Mouse (Mus musculus) embryonic facial prominence, embryonic 15.5 days (tissue): ENCODE data around the gene Adamts2. TPM values are rescaled to one million over a fixed set of nuclear protein-coding genes. Genes with fewer than 3 reads are reported as not detected.

ENCODE experiments used
- ATAC-seq: fragments of 200-750 bp; cut with Nextera tagmentation; 2 replicates; pipeline ENCODE4 v1.8.0; 2017; ENCODE audit warnings: low read depth, moderate TSS enrichment; ENCODE audit not compliant: insufficient number of reproducible peaks, low FRiP score, low TSS enrichment
- H3K27ac ChIP-seq: fragments of 300-500 bp; sonication (generic); replicated peaks from 2 replicates; pipeline ENCODE4 v1.5.1; 2015; ENCODE audit warnings: mild to moderate bottlenecking, inconsistent platforms
- H3K27me3 ChIP-seq: fragments of 300-500 bp; sonication (generic); 2 replicates; pipeline ENCODE4 v1.6.1; 2015; ENCODE audit warnings: inconsistent platforms
- H3K36me3 ChIP-seq: fragments of 300-500 bp; sonication (generic); 2 replicates; pipeline ENCODE4 v1.6.1; 2015; ENCODE audit warnings: mild to moderate bottlenecking, inconsistent platforms
- H3K4me1 ChIP-seq: fragments of 300-500 bp; sonication (generic); 2 replicates; pipeline ENCODE4 v1.6.1; 2015; ENCODE audit warnings: inconsistent platforms
- H3K4me2 ChIP-seq: fragments of 300-500 bp; sonication (generic); replicated peaks from 2 replicates; pipeline ENCODE4 v1.6.1; 2015; ENCODE audit warnings: mild to moderate bottlenecking, inconsistent platforms
- H3K4me3 ChIP-seq: fragments of 300-500 bp; sonication (generic); replicated peaks from 2 replicates; pipeline ENCODE4 v1.5.1; 2015; ENCODE audit warnings: mild to moderate bottlenecking, inconsistent platforms
- H3K9ac ChIP-seq: fragments of 300-500 bp; sonication (generic); 2 replicates; pipeline ENCODE4 v1.6.1; 2015; ENCODE audit warnings: inconsistent platforms
- H3K9me3 ChIP-seq: fragments of 300-500 bp; sonication (generic); replicated peaks from 2 replicates; pipeline ENCODE4 v1.6.1; 2016; ENCODE audit warnings: inconsistent platforms
- WGBS: fragments of 180-500 bp; shearing (Covaris S2); methylation state at CpG from one replicate; pipeline ENCODE4 v1.1.7; 2015; 5-methylcytosine and 5-hydroxymethylcytosine counted together
- polyA plus RNA-seq: library from polyadenylated mRNA; unstranded; fragments of >200 nt; fragmentation: Nextera tagmentation; extraction: Ambion mirVana; gene quantifications from 2 replicates; pipeline ENCODE4 v1.2.1, GENCODE M21; 2015

Gene Adamts2
- polyA plus RNA-seq, 1 experiment from 2014 or later: 24.6 TPM

DNA sequence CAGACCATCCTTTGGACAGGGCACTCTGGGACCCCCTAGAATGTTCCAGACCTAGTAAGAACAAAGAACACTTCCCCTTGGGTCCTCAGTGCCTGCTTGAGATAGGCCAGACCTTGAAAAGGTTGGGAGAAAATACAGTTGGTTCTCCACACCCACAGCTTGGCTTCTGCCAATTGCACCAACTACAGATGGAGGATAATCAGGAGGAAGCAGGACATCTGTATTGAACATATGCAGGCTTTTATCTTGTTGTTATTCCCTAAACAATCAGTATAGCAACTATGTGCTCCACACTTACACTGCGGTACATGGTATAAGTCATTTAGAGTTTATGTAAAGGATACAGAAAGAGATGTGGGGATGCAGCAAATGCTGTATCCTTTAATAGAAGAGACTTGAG, 169.1 kb downstream of the Adamts2 start:
- Histone ChIP-seq H3K4me2 (no peak overlapping the region), H3K9ac (no peak overlapping the region), H3K9me3 (no peaks in the 10 kb centered on the region), H3K27ac (no peak overlapping the region), H3K4me1 (peaks cover 4% of the 10 kb centered on the region; the same call in 1 of the 2 replicates), H3K36me3 (0 out of 2 replicates have a peak, but pooled peaks cover 16% of the 10 kb centered on the region), H3K27me3 (peaks cover 7% of the 10 kb centered on the region; the same call in 1 of the 2 replicates), H3K4me3 (no peak overlapping the region)
- 90% methylated on average over 1 of the region's 1 CpGs for WGBS
- no peak for ATAC-seq

GRCm38 (mm10) chr11:50797674-50798073, 195.8 kb downstream of the Adamts2 start:
- Histone ChIP-seq H3K27me3 (no peaks in the 10 kb centered on the region), H3K4me2 (no peak overlapping the region), H3K9ac (no peak overlapping the region), H3K36me3 (0 out of 2 replicates have a peak, but pooled peaks cover 5% of the 10 kb centered on the region), H3K27ac (no peak overlapping the region), H3K4me1 (no peaks in the 10 kb centered on the region), H3K4me3 (no peak overlapping the region), H3K9me3 (no peaks in the 10 kb centered on the region)
- no peak for ATAC-seq
- 73% methylated on average over 11 of the region's 11 CpGs for WGBS

DNA sequence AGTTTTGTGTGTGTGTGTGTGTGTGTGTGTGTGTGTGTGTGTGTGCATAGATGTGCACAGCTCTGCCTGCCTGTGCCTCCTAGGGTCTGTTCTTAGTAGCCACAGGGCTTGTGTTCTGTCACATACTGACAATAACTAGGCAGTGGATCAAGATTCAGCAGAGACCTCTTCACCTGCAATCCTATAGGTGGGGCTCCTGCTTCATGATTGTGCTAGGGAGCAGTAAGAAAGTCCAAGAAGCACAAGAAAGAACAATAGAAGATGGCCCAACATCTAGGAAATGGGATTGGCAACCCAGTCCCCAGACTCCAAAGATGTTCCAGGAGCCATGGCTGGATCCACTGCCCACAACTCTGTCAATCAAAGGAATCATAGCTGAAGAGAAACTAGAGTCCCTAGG, 197.0 kb downstream of the Adamts2 start:
- no peaks in the 10 kb centered on the region for H3K4me1 ChIP-seq
- H3K4me2 ChIP-seq: no peak overlapping the region
- H3K27ac ChIP-seq: no peak overlapping the region
- no peaks in the 10 kb centered on the region for H3K27me3 ChIP-seq
- ATAC-seq: no peak
- H3K36me3 ChIP-seq: 0 out of 2 replicates have a peak, but pooled peaks cover under 1% of the 10 kb centered on the region
- no peak overlapping the region for H3K4me3 ChIP-seq
- no peak overlapping the region for H3K9ac ChIP-seq
- no peaks in the 10 kb centered on the region for H3K9me3 ChIP-seq

DNA sequence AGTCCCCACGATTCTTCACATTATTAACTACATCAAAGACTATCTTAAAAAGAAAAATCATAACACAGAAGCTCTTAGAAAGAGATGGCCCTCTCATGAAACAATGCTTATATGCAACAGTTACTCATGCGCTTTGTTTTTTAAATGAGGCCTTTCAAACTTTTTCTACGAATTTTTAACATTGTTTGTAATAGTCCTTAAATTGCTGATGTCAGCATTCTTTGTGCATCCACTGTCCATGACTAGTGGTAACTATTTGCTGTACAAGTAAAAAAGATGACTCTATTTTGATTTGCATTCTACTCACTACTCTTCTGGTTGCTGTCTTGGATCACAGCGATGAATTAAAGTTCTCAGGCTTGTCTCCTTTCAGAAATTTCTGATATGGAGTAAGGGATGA, 212.3 kb downstream of the Adamts2 start:
- H3K9me3 ChIP-seq: peaks cover 45% of the 10 kb centered on the region
- peaks cover 94% of the 10 kb centered on the region for H3K36me3 ChIP-seq
- WGBS: 95% methylated on average over 4 of the region's 4 CpGs

DNA sequence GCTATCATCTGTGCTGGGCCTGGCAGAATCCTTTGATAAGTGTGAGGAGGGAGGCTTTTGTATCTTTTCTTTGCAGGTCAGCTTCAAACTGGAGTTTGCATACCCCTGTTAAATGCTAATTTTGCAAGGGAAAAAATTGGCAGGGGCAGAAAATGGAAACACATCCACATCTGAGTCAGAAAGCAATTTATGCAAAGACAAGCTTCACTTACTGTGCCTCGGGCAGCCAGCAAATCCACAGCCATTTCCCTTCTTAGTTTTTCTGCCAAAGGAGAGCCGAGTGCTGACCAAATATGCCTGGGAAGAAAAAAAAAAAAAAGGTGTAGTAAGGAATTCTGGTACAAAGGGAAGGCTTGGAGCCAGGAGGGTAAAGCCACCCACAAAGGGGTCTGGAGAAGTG, 224.3 kb downstream of the Adamts2 start:
- Histone ChIP-seq H3K9ac (no peak overlapping the region), H3K36me3 (peaks cover 39% of the 10 kb centered on the region), H3K27ac (peak overlapping the region; percentile 86), H3K4me2 (peak overlapping the region; percentile 59), H3K4me1 (peaks cover 15% of the 10 kb centered on the region), H3K4me3 (peak overlapping the region; percentile 93), H3K27me3 (no peaks in the 10 kb centered on the region), H3K9me3 (no peaks in the 10 kb centered on the region; the same call in 1 of the 2 replicates)
- WGBS: 22% methylated on average over 2 of the region's 2 CpGs
- no peak for ATAC-seq

More for the DNA sequence above, 212.3 kb downstream of the Adamts2 start:
- Histone ChIP-seq H3K4me3 (no peak overlapping the region), H3K27ac (no peak overlapping the region), H3K9ac (no peak overlapping the region), H3K4me2 (no peak overlapping the region), H3K4me1 (no peaks in the 10 kb centered on the region), H3K27me3 (no peaks in the 10 kb centered on the region)
- no peak for ATAC-seq

DNA sequence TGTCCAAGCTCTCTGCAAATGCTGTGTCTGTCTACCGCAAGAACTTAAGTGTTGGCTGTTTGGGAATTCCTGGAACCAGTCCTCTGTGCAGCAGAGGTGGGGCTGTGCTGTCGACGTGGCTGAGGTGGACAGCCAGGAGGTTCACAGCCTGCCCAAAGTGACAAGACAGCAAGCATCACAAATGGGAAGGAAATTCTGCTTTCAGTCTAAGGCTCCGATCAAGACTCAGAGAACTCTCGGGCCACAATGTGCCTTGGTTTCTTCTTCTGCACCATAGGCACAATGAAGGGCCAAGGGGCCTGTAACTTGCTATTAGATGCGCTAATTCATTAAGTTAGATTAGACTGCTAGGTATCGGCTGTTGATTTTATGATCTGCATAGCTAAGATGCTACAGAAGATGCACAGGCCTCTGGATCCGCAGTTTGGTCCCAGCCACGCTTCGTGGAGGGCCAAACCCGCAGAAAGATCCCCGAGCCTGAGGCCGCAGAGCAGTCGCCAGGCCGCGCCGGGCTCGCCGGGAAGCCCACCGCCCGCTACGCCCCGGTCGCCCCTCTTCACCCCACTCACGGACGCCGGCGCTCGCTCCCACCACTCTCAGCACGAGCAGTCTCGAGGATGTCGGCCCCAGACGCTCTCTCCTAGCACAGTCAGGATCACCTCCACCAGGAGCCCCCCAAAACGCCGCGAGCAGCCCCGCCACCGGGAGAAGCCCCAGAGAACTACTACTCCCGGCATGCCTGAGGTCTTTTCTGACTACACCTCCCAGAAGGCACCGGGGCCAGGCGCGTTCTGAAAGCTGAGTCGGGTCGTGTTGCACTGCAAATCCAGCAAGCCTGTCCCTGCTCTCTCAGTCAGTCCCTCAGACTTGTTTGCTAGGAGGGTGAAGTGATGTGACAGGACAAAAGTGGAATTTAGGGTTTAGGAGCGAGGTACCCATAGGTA, 225.4 kb downstream of the Adamts2 start, which contains the start of gene Zfp354c:
Zfp354c (minus strand) TSS at position 715 of the 944 bp plus-strand sequence.
- whole genome bisulfite sequencing: 1% methylated on average over 45 of the region's 45 CpGs
- H3K27ac ChIP-seq: peak within 1 kb of the TSS; percentile 86
- peak; percentile 93 for ATAC-seq
- H3K4me1 ChIP-seq: peaks cover 15% of the 10 kb centered on the region
- no peaks in the 10 kb centered on the region for H3K27me3 ChIP-seq
- H3K4me3 ChIP-seq: peak within 1 kb of the TSS; percentile 93
- peaks cover 31% of the 10 kb centered on the region for H3K36me3 ChIP-seq
- H3K9me3 ChIP-seq: peaks cover under 1% of the 10 kb centered on the region; the same call in 1 of the 2 replicates
- H3K4me2 ChIP-seq: peak within 1 kb of the TSS; percentile 59
- H3K9ac ChIP-seq: peak within 1 kb of the TSS; percentile 76

GRCm38 (mm10) chr11:50835727-50836126, 233.8 kb downstream of the Adamts2 start:
- H3K27ac ChIP-seq: no peak overlapping the region
- no peak overlapping the region for H3K9ac ChIP-seq
- H3K4me2 ChIP-seq: no peak overlapping the region
- H3K4me3 ChIP-seq: no peak overlapping the region
- H3K4me1 ChIP-seq: peaks cover 5% of the 10 kb centered on the region
- H3K27me3 ChIP-seq: no peaks in the 10 kb centered on the region
- WGBS: 81% methylated on average over 4 of the region's 4 CpGs
- peaks cover 15% of the 10 kb centered on the region for H3K36me3 ChIP-seq
- H3K9me3 ChIP-seq: 0 out of 2 replicates have a peak, but pooled peaks cover 14% of the 10 kb centered on the region
- no peak for ATAC-seq

- 12% methylated on average over 22 of the region's 22 CpGs for WGBS
- Histone ChIP-seq H3K4me1 (peaks cover 14% of the 10 kb centered on the region), H3K27ac (peak within 1 kb of the TSS; percentile 92), H3K4me2 (peak within 1 kb of the TSS; percentile 57), H3K9ac (peak within 1 kb of the TSS; percentile 41), H3K27me3 (no peaks in the 10 kb centered on the region; the same call in 1 of the 2 replicates), H3K4me3 (peak within 1 kb of the TSS; percentile 48), H3K36me3 (no peaks in the 10 kb centered on the region), H3K9me3 (no peaks in the 10 kb centered on the region)
- ATAC-seq: peak; percentile 91
Observed at GRCm38 (mm10) chr11:50841023-50841735, 239.3 kb downstream of the Adamts2 start, which contains the start of gene Zfp879. Zfp879 (minus strand) TSS chr11:50841552.

GRCm38 (mm10) chr11:50845951-50846350, 244.1 kb downstream of the Adamts2 start:
- 83% methylated on average over 3 of the region's 3 CpGs for WGBS
- Histone ChIP-seq H3K4me1 (peaks cover 12% of the 10 kb centered on the region), H3K4me2 (no peak overlapping the region), H3K9me3 (0 out of 2 replicates have a peak, but pooled peaks cover 3% of the 10 kb centered on the region), H3K27me3 (peaks cover 35% of the 10 kb centered on the region), H3K27ac (no peak overlapping the region), H3K36me3 (no peaks in the 10 kb centered on the region), H3K4me3 (no peak overlapping the region), H3K9ac (no peak overlapping the region)
- ATAC-seq: no peak

DNA sequence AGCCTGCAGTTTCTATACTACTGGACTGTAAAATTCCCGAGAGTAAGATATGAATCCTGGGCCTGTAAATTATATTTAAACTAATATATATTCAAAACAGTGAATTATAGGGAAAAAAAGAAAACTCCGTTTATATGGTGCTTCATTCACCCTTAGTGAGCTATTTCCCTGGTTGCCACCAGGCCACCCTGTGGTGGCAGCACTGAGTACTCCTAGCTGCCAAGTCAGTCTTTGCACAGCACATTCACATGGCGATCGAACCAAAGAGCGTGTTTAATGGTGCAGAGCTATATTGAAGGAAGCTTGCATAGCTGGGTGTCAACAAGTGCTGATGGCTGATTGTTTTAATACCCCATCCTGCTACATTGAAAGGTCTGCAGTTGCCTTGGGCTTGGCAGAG, 245.2 kb downstream of the Adamts2 start:
- Histone ChIP-seq H3K9me3 (0 out of 2 replicates have a peak, but pooled peaks cover 3% of the 10 kb centered on the region), H3K27me3 (peaks cover 46% of the 10 kb centered on the region), H3K4me3 (no peak overlapping the region), H3K36me3 (no peaks in the 10 kb centered on the region), H3K4me1 (peaks cover 12% of the 10 kb centered on the region), H3K27ac (no peak overlapping the region), H3K9ac (no peak overlapping the region), H3K4me2 (no peak overlapping the region)
- no peak for ATAC-seq
- WGBS: 74% methylated on average over 5 of the region's 5 CpGs
